ENCODE assay signal across 8 mouse cellular contexts in genomic region chr1:75422216-75422822, GRCm38 (mm10). TPM values are rescaled to one million over a fixed set of nuclear protein-coding genes. Genes with fewer than 3 reads are reported as not detected.
DNase-seq lines count a peak whose midpoint lies in the region; ATAC-seq lines count a peak whose summit lies in the region.

No protein-coding gene starts in this region.

- 7% methylated on average over 29 of the region's 32 CpGs for WGBS in heart, embryonic 10.5 days
- 5% methylated on average over 32 of the region's 32 CpGs for WGBS in limb, embryonic 15.5 days

- H3K4me3 ChIP-seq in heart, embryonic 10.5 days: peak overlapping the region; percentile 50
- peak overlapping the region; percentile 34 for H3K4me3 ChIP-seq in limb, embryonic 15.5 days

- intact Hi-C loops in heart, postnatal 14 days (cut with DNase I): no loop called here
- intact Hi-C loops in left cerebral cortex, postnatal 36 days (cut with DNase I): no loop called here

- peak overlapping the region; percentile 80 for H3K27ac ChIP-seq in heart, embryonic 10.5 days
- H3K27ac ChIP-seq in limb, embryonic 15.5 days: no peak overlapping the region

- H3K4me1 ChIP-seq in heart, embryonic 10.5 days: peaks cover 53% of the 10 kb centered on the region
- H3K4me1 ChIP-seq in limb, embryonic 15.5 days: peaks cover 20% of the 10 kb centered on the region

- ATAC-seq in limb, embryonic 15.5 days (ENCODE audit: insufficient number of reproducible peaks, low FRiP score, low TSS enrichment, low read depth): no peak

- H3K9ac ChIP-seq in limb, embryonic 15.5 days: peak overlapping the region; percentile 33; the same call in 1 of the 2 replicates

- DNase-seq in heart, embryonic 10.5 days (ENCODE audit: low spot score): no peak
- no peak for DNase-seq in heart, postnatal 14 days
- peak; percentile 5 for DNase-seq in thymus, postnatal 25 days
- no peak for DNase-seq in thymus, postnatal 0 days (ENCODE audit: low spot score)
- DNase-seq in T-cell, adult 2 months (ENCODE audit: low spot score): no peak
- no peak for DNase-seq in embryo, embryonic 11 days
- DNase-seq in left cerebral cortex, postnatal 36 days (ENCODE audit: low spot score in 2 of 2): no peak

- no peaks in the 10 kb centered on the region for H3K9me3 ChIP-seq in heart, embryonic 10.5 days
- no peaks in the 10 kb centered on the region for H3K9me3 ChIP-seq in limb, embryonic 15.5 days

- peak overlapping the region; percentile 50 for H3K4me2 ChIP-seq in limb, embryonic 15.5 days

- H3K36me3 ChIP-seq in heart, embryonic 10.5 days: peaks cover 82% of the 10 kb centered on the region
- H3K36me3 ChIP-seq in limb, embryonic 15.5 days: peaks cover 21% of the 10 kb centered on the region; the same call in 1 of the 2 replicates

- H3K27me3 ChIP-seq in heart, embryonic 10.5 days (ENCODE audit: insufficient read depth, poor library complexity, severe bottlenecking): peaks cover 49% of the 10 kb centered on the region
- peaks cover 51% of the 10 kb centered on the region for H3K27me3 ChIP-seq in limb, embryonic 15.5 days

RNA-seq across cellular contexts. Expression of gene Gmppa, which starts 13.4 kb away (rescaled TPM):
- 73.4 and 75.4 TPM in 2 replicates for polyA plus RNA-seq in heart, embryonic 10.5 days (2016; fragmentation: Nextera tagmentation; extraction: Ambion mirVana)
- total RNA-seq in heart, postnatal 14 days (2021): 10 to 100 TPM; 32.3 to 32.5 TPM
- polyA plus RNA-seq in thymus, postnatal 0 days (2015; fragmentation: Nextera tagmentation; extraction: Ambion mirVana): 51.4 and 58.5 TPM in 2 replicates
- 94.6 and 97.0 TPM in 2 replicates for polyA plus RNA-seq in limb, embryonic 15.5 days (2015; fragmentation: Nextera tagmentation; extraction: Ambion mirVana)
- 10 to 100 TPM; 50.0 to 59.0 TPM for total RNA-seq in left cerebral cortex, postnatal 36 days (2021)

RNA-seq across cellular contexts. Expression of gene Asic4, which starts 27.9 kb away (rescaled TPM):
- polyA plus RNA-seq in heart, embryonic 10.5 days (2016; fragmentation: Nextera tagmentation; extraction: Ambion mirVana): 0.79 and 2.3 TPM in 2 replicates
- total RNA-seq in heart, postnatal 14 days (2021): not detected
- not detected in 2 replicates for polyA plus RNA-seq in thymus, postnatal 0 days (2015; fragmentation: Nextera tagmentation; extraction: Ambion mirVana)
- polyA plus RNA-seq in limb, embryonic 15.5 days (2015; fragmentation: Nextera tagmentation; extraction: Ambion mirVana): 0.14 TPM in 2 replicates
- 10 to 100 TPM; 13.2 to 15.7 TPM for total RNA-seq in left cerebral cortex, postnatal 36 days (2021)

RNA-seq across cellular contexts. Expression of gene Speg, which starts 47.2 kb away (rescaled TPM):
- 77.9 and 80.0 TPM in 2 replicates for polyA plus RNA-seq in heart, embryonic 10.5 days (2016; fragmentation: Nextera tagmentation; extraction: Ambion mirVana)
- total RNA-seq in heart, postnatal 14 days (2021): 100 to 1,000 TPM; 125 to 126 TPM
- polyA plus RNA-seq in thymus, postnatal 0 days (2015; fragmentation: Nextera tagmentation; extraction: Ambion mirVana): 1.6 and 1.8 TPM in 2 replicates
- 15.4 and 16.3 TPM in 2 replicates for polyA plus RNA-seq in limb, embryonic 15.5 days (2015; fragmentation: Nextera tagmentation; extraction: Ambion mirVana)
- 100 to 1,000 TPM; 173 to 212 TPM for total RNA-seq in left cerebral cortex, postnatal 36 days (2021)

RNA-seq across cellular contexts. Expression of gene Chpf, which starts 56.8 kb away (rescaled TPM):
- 30.8 and 30.9 TPM in 2 replicates for polyA plus RNA-seq in heart, embryonic 10.5 days (2016; fragmentation: Nextera tagmentation; extraction: Ambion mirVana)
- 10 to 100 TPM; 29.5 to 30.1 TPM for total RNA-seq in heart, postnatal 14 days (2021)
- 10.7 and 11.4 TPM in 2 replicates for polyA plus RNA-seq in thymus, postnatal 0 days (2015; fragmentation: Nextera tagmentation; extraction: Ambion mirVana)
- polyA plus RNA-seq in limb, embryonic 15.5 days (2015; fragmentation: Nextera tagmentation; extraction: Ambion mirVana): 51.7 and 58.8 TPM in 2 replicates
- total RNA-seq in left cerebral cortex, postnatal 36 days (2021): 10 to 100 TPM; 75.3 to 86.3 TPM

RNA-seq across cellular contexts. Expression of gene Tmem198, which starts 57.0 kb away (rescaled TPM):
- 0.36 and 0.39 TPM in 2 replicates for polyA plus RNA-seq in heart, embryonic 10.5 days (2016; fragmentation: Nextera tagmentation; extraction: Ambion mirVana)
- under 1 TPM; 0.26 to 0.88 TPM for total RNA-seq in heart, postnatal 14 days (2021)
- polyA plus RNA-seq in thymus, postnatal 0 days (2015; fragmentation: Nextera tagmentation; extraction: Ambion mirVana): 0.30 and 0.39 TPM in 2 replicates
- 0.74 and 0.79 TPM in 2 replicates for polyA plus RNA-seq in limb, embryonic 15.5 days (2015; fragmentation: Nextera tagmentation; extraction: Ambion mirVana)
- total RNA-seq in left cerebral cortex, postnatal 36 days (2021): 100 to 1,000 TPM in 1 of 2 experiments, 10 to 100 TPM in 1; 94.2 to 105 TPM
